Mouse (Mus musculus): ENCODE measurements around the gene Prss22. TPM values are rescaled to one million over a fixed set of nuclear protein-coding genes. Genes with fewer than 3 reads are reported as not detected.

Prss22 gene
- total RNA-seq, 1 experiment from 2014 or later = not detected

DNA sequence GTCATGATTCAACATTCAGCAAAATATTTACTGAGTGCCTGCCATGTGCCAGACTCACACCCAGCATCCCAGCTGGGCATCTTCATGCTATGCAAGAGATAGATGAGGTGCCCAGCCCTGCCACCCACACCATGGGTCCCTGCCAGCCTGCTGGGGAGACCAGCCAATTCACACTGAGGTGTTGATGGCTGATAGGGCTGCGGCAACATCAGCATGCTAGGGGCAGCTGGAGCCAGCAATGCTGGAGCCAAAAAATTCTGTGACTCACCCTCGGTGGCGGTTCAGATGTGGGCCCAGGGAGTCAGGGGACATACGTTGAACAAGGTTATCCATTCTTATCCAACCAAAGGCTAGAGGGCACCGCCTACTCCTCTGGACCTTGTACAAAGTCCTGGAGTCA is 2.5 kb upstream of the Prss22 start:
- ATAC-seq (replicated peaks; ENCODE audit: low read depth, poor library complexity, severe bottlenecking) = 0 out of 2 replicates have a peak, but pooled peaks have one; percentile 22

DNA sequence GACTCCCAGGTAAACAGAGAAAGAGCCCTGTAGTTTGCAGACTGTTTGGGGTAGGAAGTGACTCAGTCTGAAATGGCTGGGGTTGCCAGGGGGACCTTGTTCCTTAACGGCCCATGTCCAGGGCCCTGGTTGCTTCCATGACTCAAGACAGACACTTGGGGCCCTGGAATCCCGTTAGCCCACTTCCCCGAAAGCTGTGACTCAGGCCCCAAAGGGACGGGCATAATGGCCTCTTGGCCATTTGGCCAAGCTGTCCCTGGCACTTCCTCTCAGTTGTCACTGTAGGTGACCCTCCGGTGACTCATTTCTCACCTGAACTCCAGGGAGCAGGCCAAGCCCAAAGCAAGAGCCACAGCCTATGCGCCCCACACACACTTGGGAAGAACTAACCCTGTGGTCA is 483 bp upstream of the Prss22 start:
- ATAC-seq (replicated peaks; ENCODE audit: low read depth, poor library complexity, severe bottlenecking) = no peak

DNA sequence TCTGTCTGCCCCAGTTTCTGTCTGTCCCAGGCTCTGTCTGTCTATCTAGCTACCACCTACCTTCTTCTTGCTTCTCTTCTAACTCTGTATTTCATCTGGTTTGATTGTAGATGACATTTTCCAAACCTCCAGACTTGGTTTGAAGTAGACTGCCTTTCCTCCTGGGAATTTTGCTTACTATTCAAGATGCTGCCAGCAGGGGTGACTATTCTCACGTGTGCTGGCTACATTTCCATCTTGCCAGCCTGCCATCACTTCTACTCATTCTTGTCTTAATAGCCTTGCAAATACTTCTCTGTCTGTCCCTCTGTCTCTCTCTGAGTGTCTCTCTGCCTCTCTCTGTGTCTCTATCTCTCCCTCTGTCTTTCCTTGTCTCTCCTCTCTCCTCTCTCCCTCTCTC is 2.5 kb downstream of the Prss22 start:
- ATAC-seq (replicated peaks; ENCODE audit: low read depth, poor library complexity, severe bottlenecking) = no peak

DNA sequence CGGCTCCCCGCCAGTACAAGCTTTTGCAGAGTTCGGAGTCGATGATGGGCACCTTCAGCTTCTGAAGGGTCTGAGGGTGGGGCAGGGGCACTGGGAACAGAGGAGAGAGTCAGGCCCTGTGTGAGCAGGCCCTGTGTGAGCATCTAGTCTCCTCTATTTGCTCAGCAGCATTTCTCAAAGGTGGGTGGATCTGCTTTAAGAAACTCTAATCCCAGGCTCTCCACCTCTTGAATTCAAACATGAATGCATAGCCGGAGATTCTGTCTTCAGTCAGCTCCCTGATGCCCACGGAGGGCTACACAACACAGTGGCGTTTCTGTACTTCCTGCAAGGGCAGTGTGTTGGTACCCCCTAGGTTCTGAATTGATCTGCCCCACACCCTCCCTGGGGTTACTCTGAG is 3.2 kb downstream of the Prss22 start:
- no peak for ATAC-seq (replicated peaks; ENCODE audit: low read depth, poor library complexity, severe bottlenecking)

DNA sequence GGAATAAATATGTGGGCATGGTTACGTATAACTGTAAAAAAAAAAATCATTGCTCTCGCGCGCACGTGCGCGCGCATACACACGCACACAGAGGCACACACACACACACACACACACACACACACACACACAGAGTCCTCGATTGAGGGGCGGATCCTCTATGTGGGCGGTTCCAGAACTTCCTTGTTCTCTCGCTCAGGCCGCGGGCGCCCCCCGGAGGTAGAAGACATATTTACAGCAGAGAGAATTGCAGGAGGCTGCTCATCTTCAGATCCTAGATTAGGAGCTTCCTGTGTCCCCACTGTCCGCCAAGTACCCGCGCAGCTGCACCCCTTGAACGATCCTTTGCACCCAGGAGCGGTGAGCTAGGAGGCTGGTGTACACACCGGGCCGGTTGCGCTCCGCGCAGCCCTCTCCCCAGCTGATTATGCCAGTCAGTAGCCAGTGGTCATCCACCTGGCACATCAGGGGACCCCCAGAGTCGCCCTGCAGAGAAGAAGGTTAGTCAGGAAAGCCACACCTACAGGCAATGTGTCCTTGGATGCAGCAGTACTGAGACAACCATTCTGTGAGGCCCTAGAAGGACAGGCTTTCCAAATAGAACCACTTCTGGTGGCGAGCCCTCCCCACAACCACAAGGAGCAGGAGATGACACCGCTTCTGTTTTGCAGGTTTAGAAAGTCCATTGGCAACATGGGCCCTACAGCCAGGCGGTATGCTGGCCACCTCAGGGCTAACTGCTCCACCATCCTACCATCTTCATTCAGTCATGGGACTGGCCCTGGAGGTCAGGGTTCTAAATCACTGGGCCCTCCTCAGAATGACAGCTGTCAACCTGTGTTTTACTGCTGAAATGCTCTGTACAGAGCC is 4.1 kb downstream of the Prss22 start:
- ATAC-seq (replicated peaks; ENCODE audit: low read depth, poor library complexity, severe bottlenecking) = peak; percentile 91

DNA sequence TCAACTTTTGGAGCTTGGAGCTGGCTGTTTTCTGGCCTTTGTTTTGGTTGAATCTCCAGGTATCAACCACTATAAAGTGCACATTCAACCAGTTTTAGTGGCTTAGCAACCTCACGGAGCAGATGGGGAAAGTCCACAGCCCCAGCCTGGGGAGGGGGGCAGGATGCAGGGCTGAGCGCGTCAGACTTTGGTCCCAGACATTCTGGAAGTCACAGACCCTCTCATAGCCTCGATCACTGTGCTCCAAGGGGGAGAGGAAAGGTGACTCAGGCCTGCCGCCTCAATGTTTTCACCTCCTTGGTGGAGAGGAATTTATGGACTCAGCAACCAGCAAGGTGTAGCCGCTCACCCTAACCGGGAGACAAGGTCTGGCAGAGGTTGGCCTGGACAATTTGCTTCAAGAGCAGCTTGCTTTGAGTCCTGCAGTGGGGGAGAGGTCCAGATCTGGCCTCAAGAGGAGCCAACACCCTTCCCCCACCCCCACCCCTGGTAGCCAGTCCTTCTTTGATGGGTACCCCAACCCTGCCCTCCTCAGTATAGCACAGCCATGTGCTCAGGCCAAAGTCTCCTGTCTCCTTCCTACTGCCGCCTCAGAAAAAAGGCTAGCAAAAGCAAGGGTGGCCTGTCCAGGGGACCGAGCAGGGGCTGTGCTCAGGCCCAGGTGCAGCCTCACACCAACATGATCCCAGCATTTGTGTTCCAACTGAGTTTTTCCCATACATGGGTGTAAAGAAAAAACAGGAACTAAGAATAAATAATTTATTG is 4.9 kb downstream of the Prss22 start:
- no peak for ATAC-seq (replicated peaks; ENCODE audit: low read depth, poor library complexity, severe bottlenecking)

DNA sequence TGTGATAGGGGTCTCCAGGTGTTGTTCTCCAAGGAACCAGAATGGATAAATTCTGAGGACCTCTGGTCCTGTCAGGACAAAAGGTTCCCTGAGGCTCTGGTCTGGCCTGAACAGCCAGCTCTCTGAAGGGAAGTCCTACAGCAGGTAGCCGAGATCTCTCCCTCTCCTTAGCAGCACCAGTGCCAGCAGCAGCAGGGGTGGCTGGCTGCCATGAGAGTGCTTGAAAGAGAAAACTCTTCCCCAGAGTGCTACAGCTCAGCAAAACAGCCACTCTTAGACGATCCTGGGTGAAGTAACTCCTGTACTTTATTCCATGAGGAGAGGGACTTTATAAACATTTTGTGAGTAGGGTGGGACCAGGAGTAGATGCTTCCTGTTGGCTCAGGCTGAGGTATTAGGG is 8.1 kb downstream of the Prss22 start:
- no peak for ATAC-seq (replicated peaks; ENCODE audit: low read depth, poor library complexity, severe bottlenecking)

DNA sequence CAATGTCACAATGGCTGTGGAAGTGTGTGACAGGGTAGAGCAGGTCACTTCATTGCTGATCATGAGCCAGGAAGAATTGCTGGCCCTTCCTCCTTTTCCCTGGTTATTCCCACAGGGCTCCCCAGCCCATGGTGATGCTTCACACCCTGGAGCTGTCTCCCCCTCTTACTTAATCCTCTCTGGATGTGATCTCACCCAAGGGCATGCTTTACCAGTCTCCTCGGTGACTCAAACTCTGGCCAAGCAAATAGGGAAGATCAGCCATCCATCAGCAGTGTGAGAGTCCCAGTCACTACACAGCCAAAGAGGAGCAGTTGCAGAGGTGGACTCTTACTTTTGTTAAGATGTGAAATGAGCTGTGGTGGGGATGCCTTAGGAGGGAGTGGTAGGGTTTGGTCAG is 12.9 kb downstream of the Prss22 start:
- ATAC-seq (replicated peaks; ENCODE audit: low read depth, poor library complexity, severe bottlenecking) = no peak

DNA sequence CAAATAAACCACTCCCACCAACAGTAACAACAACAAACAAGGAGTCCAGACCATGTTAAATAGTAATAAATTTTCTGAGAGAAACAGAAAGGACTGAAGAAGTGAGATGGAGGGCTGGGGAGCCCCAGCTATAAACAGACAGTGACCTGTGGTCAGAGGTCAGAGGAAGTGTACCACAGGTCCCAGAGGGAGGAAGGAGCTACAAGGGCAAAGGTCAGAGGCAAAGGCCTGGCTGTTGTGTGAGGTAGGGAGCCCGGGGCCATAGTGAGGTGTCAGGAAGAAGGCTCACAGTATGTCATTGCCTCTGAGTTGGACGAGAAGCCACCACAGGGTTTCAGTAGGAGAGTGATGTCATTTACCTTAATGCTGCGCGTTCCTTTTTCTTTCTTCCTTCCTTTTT is 15.0 kb downstream of the Prss22 start:
- ATAC-seq (replicated peaks; ENCODE audit: low read depth, poor library complexity, severe bottlenecking) = no peak

DNA sequence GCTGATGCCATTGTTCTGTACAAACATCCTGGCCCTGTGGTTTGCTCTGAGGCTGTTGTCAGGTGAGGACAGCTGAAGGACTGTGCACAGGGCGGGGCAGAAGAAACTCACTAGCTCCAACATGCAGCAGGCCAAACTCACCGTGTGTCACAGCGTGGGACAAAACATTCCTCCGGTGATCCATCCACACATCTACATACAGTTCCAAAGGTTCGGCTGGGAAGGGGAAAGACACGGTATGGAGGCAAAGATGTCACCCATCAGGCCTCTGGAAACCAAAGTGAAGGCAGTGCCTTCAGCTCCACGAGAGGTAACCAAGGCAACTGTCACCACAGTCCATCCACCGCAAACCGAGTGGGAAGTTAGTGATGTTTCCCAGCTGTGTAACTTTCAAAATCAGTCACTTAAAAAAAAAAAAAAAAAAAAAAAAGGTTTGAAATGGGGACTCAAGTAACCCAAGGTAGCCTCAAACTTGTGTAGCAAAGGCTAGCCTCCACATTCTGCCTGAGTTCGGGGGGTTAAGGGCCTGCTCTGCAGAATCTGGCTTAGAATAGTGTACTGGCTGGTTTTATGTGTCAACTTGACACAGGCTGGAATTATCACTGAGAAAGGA is 17.5 kb downstream of the Prss22 start, which contains the start of gene Prss30:
TSS of gene Prss30 (minus strand) at position 270 of the 613 bp plus-strand sequence.
- ATAC-seq (replicated peaks; ENCODE audit: low read depth, poor library complexity, severe bottlenecking) = peak; percentile 81

DNA sequence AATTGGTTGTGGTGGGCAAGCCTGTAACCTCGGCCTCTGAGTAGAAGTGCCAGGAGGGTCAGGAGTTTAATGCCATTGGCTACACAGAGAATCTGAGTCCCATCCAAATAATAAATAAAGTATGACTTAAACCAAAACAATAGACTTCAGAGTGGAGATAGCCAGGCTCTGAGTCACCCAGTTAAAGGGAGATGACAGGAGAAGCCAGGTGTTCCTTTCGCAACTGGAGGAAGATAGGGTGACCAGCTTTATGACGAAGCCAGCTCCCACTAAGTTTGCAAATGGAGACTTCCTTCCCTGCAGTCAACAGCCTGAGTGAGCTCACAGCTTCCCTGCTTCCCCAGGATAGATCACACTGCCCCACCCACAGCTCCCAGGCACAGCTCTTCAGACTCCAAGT is 18.4 kb downstream of the Prss22 start:
- no peak for ATAC-seq (replicated peaks; ENCODE audit: low read depth, poor library complexity, severe bottlenecking)

DNA sequence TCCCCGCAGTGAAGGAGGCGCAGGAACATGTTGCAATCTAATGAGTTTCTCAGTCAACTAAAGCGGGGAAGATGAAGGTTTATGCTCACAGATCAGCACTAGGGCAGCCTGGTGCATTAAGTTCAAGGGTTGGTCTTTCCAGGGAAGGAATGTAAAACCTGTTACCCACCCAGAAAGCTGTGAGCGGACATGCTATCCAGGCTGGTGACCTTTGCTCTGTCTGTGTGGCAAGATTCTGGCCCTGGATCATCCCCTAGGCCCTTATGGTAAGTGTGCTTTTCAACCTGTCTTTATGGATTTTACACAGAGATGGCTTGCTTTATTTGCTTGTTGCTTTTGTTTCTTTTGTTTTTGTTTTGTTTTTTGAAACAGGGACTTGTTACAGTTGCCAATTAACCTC is 21.2 kb downstream of the Prss22 start:
- ATAC-seq (replicated peaks; ENCODE audit: low read depth, poor library complexity, severe bottlenecking) = no peak

DNA sequence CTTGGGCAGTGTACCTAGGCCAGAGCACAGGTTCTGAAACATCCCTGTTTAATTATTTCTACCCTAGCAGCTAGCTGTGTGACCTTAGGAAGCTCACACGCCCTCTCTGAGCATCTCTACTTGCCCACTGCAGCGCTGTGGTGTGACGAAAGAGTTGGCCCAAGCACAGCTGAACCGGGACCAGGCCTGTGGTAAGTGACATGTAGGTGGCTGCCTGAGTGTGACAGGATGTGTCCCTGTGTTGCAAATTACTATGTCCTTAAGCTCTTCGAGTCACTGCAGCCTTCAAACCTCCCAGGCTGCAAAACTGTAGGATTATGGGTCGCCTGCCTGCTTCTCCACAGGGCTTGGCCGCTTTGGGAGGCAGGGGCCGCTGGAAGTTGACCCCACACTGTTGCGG is 26.6 kb downstream of the Prss22 start:
- ATAC-seq (replicated peaks; ENCODE audit: low read depth, poor library complexity, severe bottlenecking) = no peak

DNA sequence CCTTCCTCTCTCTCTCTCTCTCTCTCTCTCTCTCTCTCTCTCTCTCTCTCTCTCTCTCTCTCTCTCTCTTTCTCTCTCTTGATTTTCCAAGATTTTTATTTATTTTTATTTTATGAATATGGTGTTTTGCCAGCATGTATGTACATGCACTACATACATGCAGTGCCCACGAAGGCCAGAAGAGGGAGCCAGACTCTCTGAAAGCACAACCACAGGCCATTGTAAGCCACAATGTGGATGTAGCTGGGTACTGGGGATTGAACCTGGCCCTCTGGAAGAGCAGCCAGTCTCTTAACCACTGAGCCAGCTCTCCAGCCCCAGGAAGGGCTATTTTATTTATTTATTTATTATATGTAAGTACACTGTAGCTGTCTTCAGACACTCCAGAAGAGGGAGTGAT is 28.7 kb downstream of the Prss22 start:
- peak; percentile 71 for ATAC-seq (replicated peaks; ENCODE audit: low read depth, poor library complexity, severe bottlenecking)

DNA sequence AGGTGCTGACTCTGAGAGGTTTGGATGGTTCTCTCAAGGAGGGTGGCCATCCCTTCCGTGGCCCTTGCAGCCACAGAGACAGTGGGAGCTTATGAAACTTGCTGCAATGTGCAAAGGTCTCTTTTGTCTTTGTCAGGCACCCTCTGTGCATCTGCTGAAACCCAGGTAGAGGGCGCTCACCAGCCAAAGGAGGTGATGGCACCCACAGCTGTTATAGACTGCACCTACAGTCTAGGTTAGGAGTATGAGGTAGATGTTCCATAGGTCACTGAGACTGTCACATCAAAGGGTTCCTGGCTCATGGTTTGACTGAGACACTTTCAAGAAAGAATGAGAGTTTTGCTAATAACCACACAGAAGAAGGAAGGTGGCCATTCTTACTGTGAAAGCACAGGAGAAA is 29.1 kb downstream of the Prss22 start:
- no peak for ATAC-seq (replicated peaks; ENCODE audit: low read depth, poor library complexity, severe bottlenecking)

DNA sequence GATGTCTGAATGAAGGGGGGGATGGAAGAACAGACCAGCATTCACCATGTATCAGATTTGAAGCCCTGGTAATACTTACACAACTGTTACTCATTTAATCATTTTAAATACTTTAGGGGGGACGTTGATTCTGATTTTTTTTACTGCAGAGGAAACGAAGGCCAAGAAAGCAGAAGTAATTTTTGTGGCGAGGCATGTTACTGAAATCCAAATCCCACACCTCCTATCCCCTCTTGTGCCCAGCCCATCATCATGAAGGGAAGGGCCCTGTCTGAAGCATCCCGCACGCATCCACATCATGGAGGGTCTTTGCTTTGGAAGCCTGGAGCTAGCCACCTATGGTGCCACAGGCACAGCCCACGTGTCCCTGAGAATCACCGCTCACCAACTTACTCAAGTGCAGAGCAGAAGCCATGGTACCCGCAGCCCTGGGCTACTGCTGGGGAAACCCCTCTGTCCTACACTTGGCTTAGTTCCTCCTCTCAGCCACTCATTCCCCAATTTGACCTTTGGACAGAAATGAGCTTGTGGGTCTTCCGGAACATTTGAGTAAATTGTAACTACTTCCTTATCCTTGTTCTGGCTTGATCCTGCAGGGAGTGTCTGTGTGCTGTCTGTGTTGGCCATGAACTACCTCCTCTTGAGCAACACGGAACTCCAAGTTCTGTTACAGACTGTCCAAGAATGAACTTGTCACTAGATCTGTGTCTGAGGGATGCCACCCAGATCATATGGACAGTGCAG is 31.1 kb downstream of the Prss22 start:
- peak; percentile 77 for ATAC-seq (replicated peaks; ENCODE audit: low read depth, poor library complexity, severe bottlenecking)

DNA sequence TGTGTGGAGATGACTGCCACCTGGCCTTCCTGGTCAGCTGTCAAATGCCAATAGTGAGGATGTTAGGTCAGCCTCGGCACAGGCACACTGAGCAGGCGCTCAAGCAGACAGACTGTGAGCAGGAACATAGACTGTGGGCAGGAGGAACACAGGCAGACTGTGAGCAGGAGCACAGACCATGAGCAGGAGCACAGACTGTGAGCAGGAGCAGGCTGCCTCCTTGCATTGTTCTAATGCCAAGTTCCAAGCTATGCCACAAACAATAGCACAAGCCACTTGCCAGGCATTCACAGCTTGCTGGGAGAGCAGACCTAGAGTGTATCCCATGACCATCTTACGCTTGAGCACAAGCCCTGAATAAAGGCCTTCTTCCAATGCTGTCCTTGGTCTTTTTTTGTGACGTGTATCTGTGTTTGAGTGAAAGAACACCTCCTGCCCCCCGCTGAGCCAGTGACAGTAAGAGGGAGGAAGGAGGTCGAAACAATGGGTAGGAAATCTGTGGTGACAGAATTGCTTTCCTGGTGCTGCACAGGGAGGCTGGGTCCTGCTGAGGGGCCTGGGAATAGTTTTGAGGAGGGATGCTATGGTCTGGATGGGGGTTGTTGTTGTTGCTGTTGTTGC is 32.0 kb downstream of the Prss22 start:
- no peak for ATAC-seq (replicated peaks; ENCODE audit: low read depth, poor library complexity, severe bottlenecking)

DNA sequence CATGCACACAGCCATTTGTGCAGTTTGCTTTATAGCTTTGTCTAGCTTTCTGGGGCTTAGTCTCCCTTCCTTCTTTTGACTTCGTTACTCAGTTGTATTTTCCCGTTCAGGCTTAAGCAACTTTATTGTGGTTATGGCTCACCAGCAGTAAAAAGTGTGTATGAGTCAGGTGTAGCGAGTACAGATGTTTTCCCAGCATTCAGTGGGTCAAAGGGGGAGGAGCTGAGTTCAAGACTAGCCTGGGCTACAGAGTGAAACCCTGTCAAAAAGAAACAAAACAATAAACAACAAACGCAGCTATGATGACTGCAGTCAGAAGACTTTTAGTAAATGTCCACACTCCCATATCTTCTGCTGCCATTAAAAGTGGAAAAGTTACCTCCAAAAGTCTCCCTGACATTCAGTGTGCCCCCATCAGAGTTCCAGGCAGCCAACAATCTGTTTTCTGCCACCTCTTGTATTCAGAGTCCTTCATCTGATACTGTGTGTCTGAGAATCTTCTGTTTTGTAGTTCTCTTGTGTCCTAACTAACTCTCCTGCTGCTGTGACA is 36.3 kb downstream of the Prss22 start:
- no peak for ATAC-seq (replicated peaks; ENCODE audit: low read depth, poor library complexity, severe bottlenecking)

DNA sequence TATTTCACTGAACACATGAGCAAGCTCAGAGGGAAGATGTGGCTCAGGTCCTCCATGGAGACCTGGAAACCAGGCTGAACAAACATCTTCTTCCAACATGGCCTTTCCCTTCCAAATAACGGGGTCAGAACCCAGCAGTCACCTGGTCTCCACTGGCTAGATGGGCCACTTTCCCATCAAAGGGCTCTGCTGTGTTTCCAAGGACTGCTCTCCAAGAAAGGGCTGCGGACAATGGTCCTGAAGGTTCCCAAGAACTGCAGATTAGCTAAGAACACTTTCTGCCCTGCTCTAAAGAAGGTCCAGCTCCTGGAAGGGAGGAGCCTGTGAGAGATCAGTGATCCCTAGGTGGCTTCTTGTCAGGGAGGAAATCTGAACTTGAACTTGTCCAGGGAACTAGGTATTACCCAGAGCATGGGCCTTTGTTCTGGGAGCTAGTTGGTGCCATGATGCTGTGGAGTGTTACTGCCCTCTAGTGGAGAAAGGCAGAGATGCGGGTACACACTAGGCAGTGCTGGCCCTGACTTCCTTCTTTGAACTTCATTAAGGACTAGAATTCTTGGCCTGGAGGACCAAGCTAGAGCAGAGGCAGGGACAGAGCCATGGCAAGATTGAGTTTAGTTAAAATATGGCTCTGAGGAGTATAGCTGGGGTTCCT is 37.7 kb downstream of the Prss22 start:
- peak; percentile 98 for ATAC-seq (replicated peaks; ENCODE audit: low read depth, poor library complexity, severe bottlenecking)

Measured in common myeloid progenitor, adult 5-6 weeks (primary cell).